Mouse (Mus musculus): ENCODE data around the gene 4930513O06Rik. TPM values are rescaled to one million over a fixed set of nuclear protein-coding genes. Genes with fewer than 3 reads are reported as not detected.

Gene 4930513O06Rik
- not detected in 2 replicates for polyA plus RNA-seq (2011; ENCODE audit: insufficient read length, low read depth, missing spikeins)

GRCm38 (mm10) chrX:139085943-139086342 is at the start of gene 4930513O06Rik:
4930513O06Rik (plus strand) TSS chrX:139086243.
- TF ChIP-seq CTCF (IDR thresholded peaks at IDR 0.05; ENCODE audit: borderline replicate concordance, insufficient read depth, low read length), result no peak
- no peak for TF ChIP-seq POLR2A (IDR thresholded peaks at IDR 0.05; ENCODE audit: low read depth, low read length)
- Histone ChIP-seq H3K4me3 (ENCODE audit: insufficient read depth, low read length) (no peak within 1 kb of the TSS), H3K27ac (ENCODE audit: insufficient read depth, low read length) (no peak within 1 kb of the TSS), H3K4me1 (ENCODE audit: control insufficient read depth, insufficient read depth, low read length) (no peaks in the 10 kb centered on the region)

DNA sequence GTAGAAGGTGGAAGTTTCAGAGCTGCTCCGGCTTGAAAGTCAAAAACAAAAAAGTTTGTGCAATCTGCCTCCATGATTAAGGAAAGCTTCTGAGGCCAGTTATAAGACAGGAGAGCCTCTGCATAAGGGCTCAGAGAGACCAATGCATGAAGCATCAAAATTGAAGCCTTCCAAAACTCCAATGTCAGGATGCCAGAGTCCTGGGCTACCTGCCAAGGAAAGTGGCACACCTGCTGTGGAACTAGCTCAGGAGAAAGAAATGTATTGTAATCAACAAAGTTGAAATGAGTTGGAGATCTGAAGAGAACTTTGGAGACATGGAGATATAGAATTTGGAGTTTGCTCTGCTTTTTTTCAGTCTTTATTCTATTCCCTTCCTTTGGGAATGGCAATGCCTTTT is 48.4 kb upstream of the 4930513O06Rik start:
- no peak overlapping the region for H3K27ac ChIP-seq (ENCODE audit: insufficient read depth, low read length)
- no peaks in the 10 kb centered on the region for H3K4me1 ChIP-seq (ENCODE audit: control insufficient read depth, insufficient read depth, low read length)
- H3K4me3 ChIP-seq (ENCODE audit: insufficient read depth, low read length), result no peak overlapping the region
- TF ChIP-seq POLR2A (IDR thresholded peaks at IDR 0.05; ENCODE audit: low read depth, low read length) (no peak), CTCF (IDR thresholded peaks at IDR 0.05; ENCODE audit: borderline replicate concordance, insufficient read depth, low read length) (no peak)

DNA sequence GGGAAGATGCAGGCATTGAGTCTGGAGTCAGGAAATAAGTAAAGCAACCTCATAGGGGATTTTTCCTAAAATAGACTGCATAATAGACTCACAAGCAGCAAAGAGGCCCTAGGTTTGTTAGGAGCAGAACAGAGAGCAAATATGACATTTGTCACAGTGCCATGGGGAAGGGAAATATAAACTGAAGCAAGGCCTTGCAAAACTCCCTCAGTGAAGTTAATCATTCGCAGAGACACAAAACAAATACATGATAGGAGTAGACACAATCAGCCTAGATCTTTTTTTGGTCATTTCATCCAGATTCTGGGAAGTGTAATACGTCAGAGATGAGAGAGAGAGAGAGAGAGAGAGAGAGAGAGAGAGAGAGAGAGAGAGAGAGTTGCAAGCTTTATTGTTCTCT is 46.7 kb upstream of the 4930513O06Rik start:
- TF ChIP-seq CTCF (IDR thresholded peaks at IDR 0.05; ENCODE audit: borderline replicate concordance, insufficient read depth, low read length) (no peak), POLR2A (IDR thresholded peaks at IDR 0.05; ENCODE audit: low read depth, low read length) (no peak)
- H3K4me1 ChIP-seq (ENCODE audit: control insufficient read depth, insufficient read depth, low read length), result no peaks in the 10 kb centered on the region
- no peak overlapping the region for H3K27ac ChIP-seq (ENCODE audit: insufficient read depth, low read length)
- no peak overlapping the region for H3K4me3 ChIP-seq (ENCODE audit: insufficient read depth, low read length)

DNA sequence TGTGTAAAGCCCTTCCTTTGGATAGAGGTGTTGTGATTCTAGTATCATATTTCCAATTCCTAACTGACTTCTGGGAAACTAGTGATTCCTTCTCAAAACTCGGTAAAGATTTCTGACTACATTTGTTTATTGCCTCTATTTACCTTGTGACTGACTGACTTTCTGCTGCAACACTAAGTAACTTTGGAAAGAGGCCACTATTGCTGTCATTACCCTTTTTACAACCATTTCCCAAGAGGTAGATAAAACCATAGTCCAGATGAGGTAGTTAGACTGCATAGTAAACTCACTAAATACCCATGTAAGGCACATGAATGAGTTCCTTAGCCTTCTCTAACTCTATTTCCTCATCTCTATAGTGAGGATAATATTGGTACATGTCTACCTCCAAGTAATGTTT is 44.9 kb upstream of the 4930513O06Rik start:
- no peak overlapping the region for H3K27ac ChIP-seq (ENCODE audit: insufficient read depth, low read length)
- TF ChIP-seq CTCF (IDR thresholded peaks at IDR 0.05; ENCODE audit: borderline replicate concordance, insufficient read depth, low read length) (no peak), POLR2A (IDR thresholded peaks at IDR 0.05; ENCODE audit: low read depth, low read length) (no peak)
- no peak overlapping the region for H3K4me3 ChIP-seq (ENCODE audit: insufficient read depth, low read length)
- no peaks in the 10 kb centered on the region for H3K4me1 ChIP-seq (ENCODE audit: control insufficient read depth, insufficient read depth, low read length)

GRCm38 (mm10) chrX:139051976-139052375 is 34.1 kb upstream of the 4930513O06Rik start:
- TF ChIP-seq POLR2A (IDR thresholded peaks at IDR 0.05; ENCODE audit: low read depth, low read length) (no peak), CTCF (IDR thresholded peaks at IDR 0.05; ENCODE audit: borderline replicate concordance, insufficient read depth, low read length) (no peak)
- H3K4me1 ChIP-seq (ENCODE audit: control insufficient read depth, insufficient read depth, low read length), result no peaks in the 10 kb centered on the region; the same call in 1 of the 2 replicates
- no peak overlapping the region for H3K4me3 ChIP-seq (ENCODE audit: insufficient read depth, low read length)
- H3K27ac ChIP-seq (ENCODE audit: insufficient read depth, low read length), result no peak overlapping the region

DNA sequence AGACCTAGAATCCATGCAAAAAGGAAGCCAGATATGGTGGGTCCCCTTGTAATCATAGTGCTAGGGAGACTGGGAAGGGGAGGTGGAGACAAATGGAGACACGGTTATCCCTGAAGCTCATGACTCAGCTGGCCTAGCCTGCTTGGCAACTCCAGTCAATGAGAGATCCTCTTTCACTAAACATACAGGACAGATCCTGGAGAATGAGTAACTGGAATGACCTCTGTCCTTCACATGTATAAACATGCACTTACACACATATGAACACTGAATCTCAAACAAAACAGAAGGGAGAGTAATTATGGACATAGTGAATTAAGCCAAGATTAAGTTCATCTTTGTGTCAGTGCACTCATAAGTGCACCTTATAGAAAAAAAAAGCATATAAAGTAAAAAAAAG is 32.9 kb upstream of the 4930513O06Rik start:
- H3K27ac ChIP-seq (ENCODE audit: insufficient read depth, low read length), result no peak overlapping the region
- no peaks in the 10 kb centered on the region; the same call in 1 of the 2 replicates for H3K4me1 ChIP-seq (ENCODE audit: control insufficient read depth, insufficient read depth, low read length)
- H3K4me3 ChIP-seq (ENCODE audit: insufficient read depth, low read length), result no peak overlapping the region
- TF ChIP-seq POLR2A (IDR thresholded peaks at IDR 0.05; ENCODE audit: low read depth, low read length) (no peak), CTCF (IDR thresholded peaks at IDR 0.05; ENCODE audit: borderline replicate concordance, insufficient read depth, low read length) (no peak)

- Histone ChIP-seq H3K4me3 (ENCODE audit: insufficient read depth, low read length) (no peak overlapping the region), H3K27ac (ENCODE audit: insufficient read depth, low read length) (no peak overlapping the region), H3K4me1 (ENCODE audit: control insufficient read depth, insufficient read depth, low read length) (no peaks in the 10 kb centered on the region)
- no peak for TF ChIP-seq POLR2A (IDR thresholded peaks at IDR 0.05; ENCODE audit: low read depth, low read length)
- TF ChIP-seq CTCF (IDR thresholded peaks at IDR 0.05; ENCODE audit: borderline replicate concordance, insufficient read depth, low read length), result no peak
These were observed 22.0 kb upstream of the 4930513O06Rik start for GRCm38 (mm10) chrX:139064078-139064477.

- no peak overlapping the region for H3K4me3 ChIP-seq (ENCODE audit: insufficient read depth, low read length)
- no peak overlapping the region for H3K27ac ChIP-seq (ENCODE audit: insufficient read depth, low read length)
- TF ChIP-seq POLR2A (IDR thresholded peaks at IDR 0.05; ENCODE audit: low read depth, low read length) (no peak), CTCF (IDR thresholded peaks at IDR 0.05; ENCODE audit: borderline replicate concordance, insufficient read depth, low read length) (no peak)
- no peaks in the 10 kb centered on the region for H3K4me1 ChIP-seq (ENCODE audit: control insufficient read depth, insufficient read depth, low read length)
These were observed 7.5 kb upstream of the 4930513O06Rik start for GRCm38 (mm10) chrX:139078493-139078892.

DNA sequence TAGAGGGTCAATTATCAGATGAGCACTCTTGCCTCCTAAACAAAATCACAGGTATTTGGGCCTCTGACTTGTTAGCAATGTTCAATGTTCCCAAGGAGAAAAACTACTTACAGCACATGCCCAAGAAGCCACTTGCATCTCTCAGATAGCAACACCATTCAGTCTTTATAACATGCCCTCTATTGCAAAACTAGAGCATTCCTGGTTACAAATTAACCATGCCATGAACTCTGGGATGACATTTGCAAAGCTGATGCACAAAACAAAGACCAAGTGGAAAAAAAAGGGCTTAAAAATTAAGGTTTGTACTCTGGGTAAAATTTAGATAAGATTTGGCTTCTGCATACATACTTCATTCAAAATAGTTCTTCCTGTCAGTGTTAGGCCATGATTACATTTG is 966 bp upstream of the 4930513O06Rik start, which contains the start of gene Serpina7:
Gene Serpina7 (minus strand): TSS at position 160 of the 400 bp plus-strand sequence.
- no peak within 1 kb of the TSS for H3K27ac ChIP-seq (ENCODE audit: insufficient read depth, low read length)
- no peak for TF ChIP-seq CTCF (IDR thresholded peaks at IDR 0.05; ENCODE audit: borderline replicate concordance, insufficient read depth, low read length)
- no peak for TF ChIP-seq POLR2A (IDR thresholded peaks at IDR 0.05; ENCODE audit: low read depth, low read length)

DNA sequence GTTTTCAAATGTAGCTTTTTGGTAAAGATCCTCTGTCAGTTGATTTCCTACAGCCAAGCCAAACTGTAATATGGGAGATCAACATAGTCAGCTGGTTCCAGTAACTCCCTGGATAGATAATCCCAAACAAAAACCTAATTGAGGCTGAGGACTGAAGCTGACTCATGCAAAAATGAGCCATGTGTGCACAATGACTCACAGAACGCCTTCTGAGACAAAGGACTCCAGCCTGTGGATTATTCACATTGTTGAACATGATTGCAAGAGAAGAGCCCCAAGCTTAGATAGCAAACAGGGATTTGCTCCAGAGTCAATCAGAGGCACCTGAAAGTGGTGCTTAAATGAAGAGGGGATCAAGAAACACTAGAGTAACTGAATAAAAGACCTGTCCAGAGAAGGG is 11.2 kb downstream of the 4930513O06Rik start:
- Histone ChIP-seq H3K4me1 (ENCODE audit: control insufficient read depth, insufficient read depth, low read length) (no peaks in the 10 kb centered on the region), H3K4me3 (ENCODE audit: insufficient read depth, low read length) (no peak overlapping the region), H3K27ac (ENCODE audit: insufficient read depth, low read length) (no peak overlapping the region)
- TF ChIP-seq CTCF (IDR thresholded peaks at IDR 0.05; ENCODE audit: borderline replicate concordance, insufficient read depth, low read length) (no peak), POLR2A (IDR thresholded peaks at IDR 0.05; ENCODE audit: low read depth, low read length) (no peak)

More for the DNA sequence above, 966 bp upstream of the 4930513O06Rik start, which contains the start of gene Serpina7:
- H3K4me1 ChIP-seq (ENCODE audit: control insufficient read depth, insufficient read depth, low read length), result no peaks in the 10 kb centered on the region
- no peak within 1 kb of the TSS for H3K4me3 ChIP-seq (ENCODE audit: insufficient read depth, low read length)

Measured in embryonic fibroblast, embryonic 13.5 days (primary cell).